Mouse (Mus musculus): ENCODE measurements around the gene Cflar.
"Not testable (repeated sequence)": the region's sequence is repeated elsewhere in the genome, so short reads cannot be mapped to it uniquely, and the experiment has no call there.

GRCm38 (mm10) chr1:58663365-58663764 is 47.9 kb upstream of the Cflar start:
- TF ChIP-seq CTCF, EP300 (IDR thresholded peaks at IDR 0.05; ENCODE audit: low read depth): not testable (repeated sequence)
